Mouse (Mus musculus): ENCODE results near the gene Ccdc162. TPM values are rescaled to one million over a fixed set of nuclear protein-coding genes. Genes with fewer than 3 reads are reported as not detected.
A peak's percentile ranks its signal among the peaks of the same experiment; 100 is the strongest.

Gene Ccdc162
- total RNA-seq, 4 experiments from 2014 or later, result 0.63 to 0.92 (median 0.80) TPM

- no peak for DNase-seq (ENCODE audit: low spot score in 2 of 2)
Observed at GRCm38 (mm10) chr10:41635276-41636033, 81.0 kb downstream of the Ccdc162 start.

- DNase-seq (ENCODE audit: low spot score in 2 of 2), result no peak
Observed at GRCm38 (mm10) chr10:41633801-41634200, 82.6 kb downstream of the Ccdc162 start.

- DNase-seq (ENCODE audit: low spot score in 2 of 2), result no peak
Observed at GRCm38 (mm10) chr10:41632062-41632461, 84.4 kb downstream of the Ccdc162 start.

- DNase-seq (ENCODE audit: low spot score in 2 of 2), result no peak
Observed at GRCm38 (mm10) chr10:41626996-41627395, 89.4 kb downstream of the Ccdc162 start.

- no peak for DNase-seq (ENCODE audit: low spot score in 2 of 2)
Observed at GRCm38 (mm10) chr10:41619988-41620387, 96.4 kb downstream of the Ccdc162 start.

GRCm38 (mm10) chr10:41615487-41615886 is 100.9 kb downstream of the Ccdc162 start:
- DNase-seq (ENCODE audit: low spot score in 2 of 2), result no peak

GRCm38 (mm10) chr10:41611941-41612340 is 104.5 kb downstream of the Ccdc162 start:
- no peak for DNase-seq (ENCODE audit: low spot score in 2 of 2)

GRCm38 (mm10) chr10:41609475-41609874 is 107.0 kb downstream of the Ccdc162 start:
- no peak for DNase-seq (ENCODE audit: low spot score in 2 of 2)

GRCm38 (mm10) chr10:41608485-41608884 is 107.9 kb downstream of the Ccdc162 start:
- DNase-seq (ENCODE audit: low spot score in 2 of 2), result no peak

- no peak for DNase-seq (ENCODE audit: low spot score in 2 of 2)
Observed at GRCm38 (mm10) chr10:41602667-41603066, 113.8 kb downstream of the Ccdc162 start.

GRCm38 (mm10) chr10:41601898-41602545 is 114.4 kb downstream of the Ccdc162 start:
- DNase-seq (ENCODE audit: low spot score in 2 of 2), result no peak

- no peak for DNase-seq (ENCODE audit: low spot score in 2 of 2)
Observed at GRCm38 (mm10) chr10:41601302-41601701, 115.1 kb downstream of the Ccdc162 start.

- peak; percentile 45 for DNase-seq (ENCODE audit: low spot score in 2 of 2)
Observed at GRCm38 (mm10) chr10:41599051-41599450, 117.4 kb downstream of the Ccdc162 start.

- peak; percentile 25 to 44 for DNase-seq (ENCODE audit: low spot score in 2 of 2)
Observed at GRCm38 (mm10) chr10:41598221-41598620, 118.2 kb downstream of the Ccdc162 start.

GRCm38 (mm10) chr10:41595550-41595949 is 120.9 kb downstream of the Ccdc162 start:
- DNase-seq (ENCODE audit: low spot score in 2 of 2), result no peak

GRCm38 (mm10) chr10:41594957-41595356 is 121.5 kb downstream of the Ccdc162 start:
- no peak for DNase-seq (ENCODE audit: low spot score in 2 of 2)

- DNase-seq (ENCODE audit: low spot score in 2 of 2), result no peak
Observed at GRCm38 (mm10) chr10:41594433-41594832, 122.0 kb downstream of the Ccdc162 start.

- DNase-seq (ENCODE audit: low spot score in 2 of 2), result no peak
Observed at GRCm38 (mm10) chr10:41588616-41589015, 127.8 kb downstream of the Ccdc162 start.

GRCm38 (mm10) chr10:41586947-41587852 is 129.2 kb downstream of the Ccdc162 start:
- DNase-seq (ENCODE audit: low spot score in 2 of 2), result no peak

- no peak for DNase-seq (ENCODE audit: low spot score in 2 of 2)
Observed at GRCm38 (mm10) chr10:41583383-41583782, 133.1 kb downstream of the Ccdc162 start.

- no peak for DNase-seq (ENCODE audit: low spot score in 2 of 2)
Observed at GRCm38 (mm10) chr10:41582901-41583361, 133.5 kb downstream of the Ccdc162 start.

- DNase-seq (ENCODE audit: low spot score in 2 of 2), result no peak
Observed at GRCm38 (mm10) chr10:41580441-41580840, 136.0 kb downstream of the Ccdc162 start.

Measured in gastrocnemius, adult 8-10 months (tissue).